Mouse (Mus musculus) inflammation-experienced regulatory T-cells, adult 6 months (primary cell): Measurements from ENCODE around the gene Crb3. TPM values are rescaled to one million over a fixed set of nuclear protein-coding genes. Genes with fewer than 3 reads are reported as not detected.

Source experiments
- ATAC-seq: one replicate; pipeline ENCODE4 v1.8.0; 2017
- polyA plus RNA-seq, 3 experiments: library from polyadenylated mRNA; unstranded; fragments of 100-300 nt; shearing (Covaris generic); gene quantifications; one replicate each; pipeline ENCODE4 v1.2.1; 2017

The Crb3 gene
- polyA plus RNA-seq, 3 experiments from 2014 or later = 0.94 to 2.4 (median 0.99) TPM

- ATAC-seq = no peak
Observed at GRCm38 (mm10) chr17:57107064-57107463, 48.2 kb downstream of the Crb3 start.

GRCm38 (mm10) chr17:57108040-57108665, 49.2 kb downstream of the Crb3 start:
- ATAC-seq = no peak

DNA sequence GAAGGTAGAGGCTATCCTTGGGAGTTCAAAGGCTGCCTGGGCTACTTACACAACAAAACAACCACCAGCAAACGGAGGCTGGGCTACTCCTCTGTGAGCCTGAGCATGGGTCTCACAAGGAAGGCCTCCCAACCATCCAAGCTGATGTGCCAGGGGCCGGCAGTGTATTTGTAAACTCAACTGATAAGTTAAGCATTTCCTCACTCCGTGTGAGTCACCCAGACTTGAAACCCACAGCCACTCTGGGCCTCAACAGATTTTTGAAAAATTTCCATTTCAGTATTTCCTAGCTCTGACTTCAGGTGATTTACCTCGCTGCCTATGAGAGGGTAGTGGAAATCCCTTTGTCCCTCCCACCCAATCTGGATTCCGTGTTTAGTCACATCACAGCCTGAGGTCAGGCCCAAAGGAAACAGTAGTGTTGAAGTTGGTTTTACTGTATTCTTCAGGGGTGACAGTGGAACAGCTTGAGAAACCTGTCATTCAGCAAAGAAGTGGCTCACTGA, 49.8 kb downstream of the Crb3 start:
- peak; percentile 64 for ATAC-seq

GRCm38 (mm10) chr17:57110005-57110404, 51.1 kb downstream of the Crb3 start:
- ATAC-seq = no peak

GRCm38 (mm10) chr17:57112768-57113474, 54.0 kb downstream of the Crb3 start:
- no peak for ATAC-seq

Other genes starting within 250 kb of the Crb3 start
- 1 to 10 TPM in 2 of 3 experiments, under 1 TPM in 1; 0.62 to 3.3 (median 1.5) TPM for gene Rfx2, start 228.1 kb upstream of the Crb3 start, polyA plus RNA-seq
- gene Acsbg2, start 184.7 kb upstream of the Crb3 start, polyA plus RNA-seq = not detected
- gene 1700061G19Rik, start 183.6 kb upstream of the Crb3 start, polyA plus RNA-seq = under 1 TPM; 0.21 to 0.57 (median 0.28) TPM
- 1 to 10 TPM; 5.4 to 6.2 (median 5.6) TPM for gene Mllt1, start 123.7 kb upstream of the Crb3 start, polyA plus RNA-seq
- not detected for gene Acer1, start 77.0 kb upstream of the Crb3 start, polyA plus RNA-seq
- gene Clpp, start 68.8 kb upstream of the Crb3 start, polyA plus RNA-seq = 100 to 1,000 TPM in 2 of 3 experiments, 10 to 100 TPM in 1; 61.9 to 113 (median 112) TPM
- 10 to 100 TPM; 20.3 to 29.1 (median 22.2) TPM for gene Alkbh7, start 61.8 kb upstream of the Crb3 start, polyA plus RNA-seq
- gene Pspn, start 59.1 kb upstream of the Crb3 start, polyA plus RNA-seq = 1 to 10 TPM in 1 of 3 experiments, under 1 TPM in 1, not detected in 1; 0.82 to 1.5 TPM
- gene Gtf2f1, start 47.8 kb upstream of the Crb3 start, polyA plus RNA-seq = 10 to 100 TPM; 66.8 to 86.1 (median 78.3) TPM
- 1 to 10 TPM in 1 of 3 experiments, under 1 TPM in 2; 0.51 to 1.7 (median 0.67) TPM for gene Gm17949, start 47.6 kb upstream of the Crb3 start, polyA plus RNA-seq
- gene Khsrp, start 27.6 kb upstream of the Crb3 start, polyA plus RNA-seq = 10 to 100 TPM; 17.4 to 36.4 (median 31.4) TPM
- not detected for gene Slc25a41, start 17.5 kb upstream of the Crb3 start, polyA plus RNA-seq
- 1 to 10 TPM; 1.0 to 3.1 (median 2.6) TPM for gene Slc25a23, start 758 bp downstream of the Crb3 start, polyA plus RNA-seq
- 100 to 1,000 TPM; 183 to 288 (median 219) TPM for gene Dennd1c, start 19.4 kb downstream of the Crb3 start, polyA plus RNA-seq
- 1 to 10 TPM; 2.2 to 5.4 (median 3.9) TPM for gene Tubb4a, start 28.7 kb downstream of the Crb3 start, polyA plus RNA-seq
- gene Tnfsf9, start 46.2 kb downstream of the Crb3 start, polyA plus RNA-seq = 10 to 100 TPM in 2 of 3 experiments, 1 to 10 TPM in 1; 9.6 to 30.9 (median 15.9) TPM
- gene Cd70, start 90.7 kb downstream of the Crb3 start, polyA plus RNA-seq = 1 to 10 TPM; 1.6 to 5.2 (median 3.4) TPM
- 10 to 100 TPM; 13.3 to 15.2 (median 14.1) TPM for gene Tnfsf14, start 135.1 kb downstream of the Crb3 start, polyA plus RNA-seq
- gene C3, start 169.0 kb downstream of the Crb3 start, polyA plus RNA-seq = 1 to 10 TPM; 1.0 to 3.6 (median 1.8) TPM
- gene Gpr108, start 189.3 kb downstream of the Crb3 start, polyA plus RNA-seq = 10 to 100 TPM; 49.0 to 66.3 (median 56.5) TPM
- 1 to 10 TPM; 1.0 to 4.4 (median 3.6) TPM for gene Trip10, start 190.3 kb downstream of the Crb3 start, polyA plus RNA-seq
- gene Vav1, start 220.0 kb downstream of the Crb3 start, polyA plus RNA-seq = 10 to 100 TPM; 66.1 to 89.2 (median 85.7) TPM